Mouse (Mus musculus) stomach, embryonic 14.5 days (tissue): ENCODE results near the gene Rad51b. TPM values are rescaled to one million over a fixed set of nuclear protein-coding genes. Genes with fewer than 3 reads are reported as not detected.

Source experiments
- ATAC-seq: fragments of 200-750 bp; cut with Nextera tagmentation; 2 replicates; pipeline ENCODE4 v1.8.0; 2017; ENCODE audit warnings: low read depth, moderate TSS enrichment; ENCODE audit not compliant: insufficient number of reproducible peaks, insufficient read depth, low FRiP score
- H3K27ac ChIP-seq: fragments of 300-500 bp; sonication (generic); 2 replicates; pipeline ENCODE4 v1.5.1; 2014; ENCODE audit warnings: mild to moderate bottlenecking, low read length, moderate library complexity, mixed read lengths
- H3K27me3 ChIP-seq: fragments of 300-500 bp; sonication (generic); 2 replicates; pipeline ENCODE4 v1.6.1; 2014; ENCODE audit warnings: low read length, control low read depth, mixed read lengths; ENCODE audit not compliant: control insufficient read depth, insufficient read depth
- H3K36me3 ChIP-seq: fragments of 300-500 bp; sonication (generic); 2 replicates; pipeline ENCODE4 v1.6.1; 2014; ENCODE audit warnings: mild to moderate bottlenecking, control low read depth, low read length, moderate library complexity, mixed read lengths; ENCODE audit not compliant: control insufficient read depth, insufficient read depth
- H3K4me1 ChIP-seq: fragments of 300-500 bp; sonication (generic); 2 replicates; pipeline ENCODE4 v1.6.1; 2014; ENCODE audit warnings: low read length, control low read depth, mixed read lengths; ENCODE audit not compliant: control insufficient read depth, insufficient read depth
- H3K4me2 ChIP-seq: fragments of 300-500 bp; sonication (generic); replicated peaks from 2 replicates; pipeline ENCODE4 v1.6.1; 2014; ENCODE audit warnings: low read depth, low read length, control low read depth
- H3K4me3 ChIP-seq: fragments of 300-500 bp; sonication (generic); 2 replicates; pipeline ENCODE4 v1.5.1; 2014; ENCODE audit warnings: low read depth, low read length, control low read depth
- H3K9ac ChIP-seq: fragments of 300-500 bp; sonication (generic); replicated peaks from 2 replicates; pipeline ENCODE4 v1.6.1; 2014; ENCODE audit warnings: low read depth, mild to moderate bottlenecking, control low read depth, low read length, moderate library complexity, mixed read lengths
- H3K9me3 ChIP-seq: fragments of 300-500 bp; sonication (generic); 2 replicates; pipeline ENCODE4 v1.6.1; 2016; ENCODE audit warnings: low read depth, low read length, control low read depth; ENCODE audit not compliant: control insufficient read depth
- WGBS: fragments of 180-500 bp; shearing (Covaris S2); extraction: QIAGEN DNeasy Blood & Tissue Kit; methylation state at CpG from one replicate; pipeline ENCODE4 v1.1.7; 2014; 5-methylcytosine and 5-hydroxymethylcytosine counted together
- polyA plus RNA-seq: library from polyadenylated mRNA; unstranded; fragments of >200 nt; fragmentation: Nextera tagmentation; extraction: Ambion mirVana; gene quantifications from 2 replicates; pipeline ENCODE4 v1.2.1, GENCODE M21; 2014

The Rad51b gene
- polyA plus RNA-seq, 1 experiment from 2014 or later: 8.4 TPM

- H3K4me1 ChIP-seq: no peaks in the 10 kb centered on the region
- ATAC-seq: no peak
- no peaks in the 10 kb centered on the region for H3K27me3 ChIP-seq
- H3K4me3 ChIP-seq: no peak overlapping the region
- H3K9me3 ChIP-seq: 0 out of 2 replicates have a peak, but pooled peaks cover 3% of the 10 kb centered on the region
- 80% methylated on average over 4 of the region's 4 CpGs for WGBS
- no peaks in the 10 kb centered on the region for H3K36me3 ChIP-seq
- no peak overlapping the region for H3K27ac ChIP-seq
- no peak overlapping the region for H3K4me2 ChIP-seq
- H3K9ac ChIP-seq: no peak overlapping the region
Measured at GRCm38 (mm10) chr12:79492613-79493012, 195.5 kb downstream of the Rad51b start.

DNA sequence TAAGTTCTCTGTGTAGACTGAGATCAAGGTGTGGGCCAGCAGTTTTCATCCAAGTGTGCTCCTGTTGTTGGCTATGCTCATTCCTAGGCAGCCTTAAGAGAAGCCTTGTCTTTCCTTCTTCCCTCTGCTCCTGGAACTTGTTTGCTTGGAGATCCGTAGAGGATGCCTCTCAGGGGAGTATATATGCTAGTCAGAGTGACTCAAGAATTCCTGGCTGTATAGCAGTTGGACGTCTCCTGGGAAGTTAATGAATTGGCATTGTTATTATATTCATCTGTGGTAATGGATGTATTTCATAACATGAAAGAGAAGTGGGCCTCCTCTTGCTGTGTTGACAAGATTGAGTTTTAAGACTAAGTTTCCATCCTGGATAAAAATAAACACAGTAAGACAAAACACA lies 196.4 kb downstream of the Rad51b start:
- H3K27me3 ChIP-seq: no peaks in the 10 kb centered on the region
- no peak overlapping the region for H3K4me3 ChIP-seq
- ATAC-seq: no peak
- no peak overlapping the region for H3K9ac ChIP-seq
- no peaks in the 10 kb centered on the region for H3K36me3 ChIP-seq
- H3K4me1 ChIP-seq: no peaks in the 10 kb centered on the region
- WGBS: 48% methylated on average over 2 of the region's 2 CpGs
- H3K9me3 ChIP-seq: no peaks in the 10 kb centered on the region
- H3K4me2 ChIP-seq: no peak overlapping the region
- no peak overlapping the region for H3K27ac ChIP-seq

DNA sequence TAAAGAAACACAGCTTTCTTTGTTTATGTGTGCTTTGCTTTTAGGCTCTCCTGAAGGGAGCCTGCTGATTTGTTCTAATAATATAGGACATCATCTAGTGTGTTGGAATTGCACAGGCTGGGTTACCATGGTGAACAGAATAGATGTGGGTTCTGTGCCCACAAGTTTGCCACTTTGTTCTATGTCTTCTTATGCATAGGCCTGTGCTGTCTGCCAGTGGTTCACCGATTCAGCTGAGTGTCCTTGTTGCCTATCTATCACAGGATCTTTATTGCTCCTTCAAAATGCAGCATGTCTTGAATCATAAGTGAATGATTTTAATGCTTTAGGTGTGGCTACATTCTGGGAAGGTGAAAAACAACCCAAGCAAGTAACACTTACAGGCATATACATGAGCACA lies 201.2 kb downstream of the Rad51b start:
- H3K4me3 ChIP-seq: no peak overlapping the region
- no peaks in the 10 kb centered on the region for H3K27me3 ChIP-seq
- 86% methylated on average over 1 of the region's 1 CpGs for WGBS
- 0 out of 2 replicates have a peak, but pooled peaks cover 7% of the 10 kb centered on the region for H3K4me1 ChIP-seq
- H3K9me3 ChIP-seq: no peaks in the 10 kb centered on the region
- no peak overlapping the region for H3K4me2 ChIP-seq
- H3K27ac ChIP-seq: no peak overlapping the region
- H3K9ac ChIP-seq: no peak overlapping the region
- no peaks in the 10 kb centered on the region for H3K36me3 ChIP-seq
- no peak for ATAC-seq

- no peaks in the 10 kb centered on the region for H3K36me3 ChIP-seq
- no peak for ATAC-seq
- 80% methylated on average over 5 of the region's 5 CpGs for WGBS
- no peaks in the 10 kb centered on the region for H3K27me3 ChIP-seq
- no peaks in the 10 kb centered on the region for H3K9me3 ChIP-seq
- H3K4me3 ChIP-seq: no peak overlapping the region
- H3K27ac ChIP-seq: no peak overlapping the region
- H3K4me2 ChIP-seq: no peak overlapping the region
- peaks cover 14% of the 10 kb centered on the region; the same call in 1 of the 2 replicates for H3K4me1 ChIP-seq
- H3K9ac ChIP-seq: no peak overlapping the region
Measured at GRCm38 (mm10) chr12:79499809-79500208, 202.7 kb downstream of the Rad51b start.

DNA sequence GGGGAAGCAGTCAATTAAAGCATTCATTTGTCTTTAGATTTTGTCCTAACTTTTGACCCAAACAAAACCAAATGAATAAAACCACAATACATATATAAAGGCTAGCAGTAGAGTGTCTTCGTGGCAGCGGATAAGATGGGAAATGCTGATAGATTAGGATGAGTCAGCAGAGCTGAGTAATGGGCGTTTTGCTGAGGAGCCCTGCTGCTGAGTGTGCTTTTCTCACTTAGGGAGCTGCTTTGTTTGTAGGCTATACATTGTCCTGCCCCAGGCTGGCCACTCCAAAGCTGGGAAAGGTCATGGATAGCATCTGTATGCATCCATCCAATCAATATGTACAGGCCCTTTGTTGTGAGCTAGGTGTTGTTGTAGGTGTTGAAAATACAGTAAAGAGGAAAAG lies 204.8 kb downstream of the Rad51b start:
- no peaks in the 10 kb centered on the region for H3K27me3 ChIP-seq
- 45% methylated on average over 3 of the region's 3 CpGs for WGBS
- no peak overlapping the region for H3K4me3 ChIP-seq
- no peaks in the 10 kb centered on the region for H3K9me3 ChIP-seq
- H3K9ac ChIP-seq: no peak overlapping the region
- H3K4me2 ChIP-seq: no peak overlapping the region
- ATAC-seq: no peak
- H3K27ac ChIP-seq: peak overlapping the region; percentile 73; the same call in 1 of the 2 replicates
- peaks cover 22% of the 10 kb centered on the region for H3K4me1 ChIP-seq
- H3K36me3 ChIP-seq: no peaks in the 10 kb centered on the region

DNA sequence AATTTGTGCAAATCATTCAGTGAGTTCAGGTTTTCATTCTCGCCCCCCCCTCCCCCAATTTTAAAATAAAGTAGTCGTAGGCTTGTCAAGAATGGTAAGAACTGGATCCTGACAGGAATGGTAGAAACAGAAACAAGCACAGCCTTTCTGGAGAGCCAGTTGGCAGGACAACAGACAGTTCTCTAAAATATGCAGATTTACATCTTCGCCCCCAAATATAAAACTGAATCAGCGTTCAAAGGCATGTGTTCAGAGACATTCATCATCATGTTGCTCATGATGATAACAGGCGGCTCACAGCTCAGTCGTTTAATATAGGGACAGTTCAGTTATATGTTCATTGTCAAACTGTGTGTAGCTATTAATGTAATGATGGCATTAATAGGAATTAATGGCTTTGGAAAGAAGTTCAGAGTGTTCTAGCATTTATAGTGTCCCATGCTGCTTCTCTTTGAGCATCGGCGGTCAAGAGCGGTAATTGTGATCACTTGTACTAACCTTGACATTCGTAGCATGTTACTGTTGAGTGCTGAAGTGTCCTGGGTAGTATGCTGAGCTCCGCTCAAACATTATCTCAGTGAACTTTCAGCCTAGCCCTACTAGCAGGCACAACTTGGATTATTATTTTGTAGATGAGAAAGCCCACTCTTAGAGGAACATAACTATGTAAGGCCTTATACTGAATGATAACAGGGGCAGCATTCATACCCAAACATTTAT lies 205.9 kb downstream of the Rad51b start:
- no peaks in the 10 kb centered on the region for H3K27me3 ChIP-seq
- no peak for ATAC-seq
- no peaks in the 10 kb centered on the region for H3K9me3 ChIP-seq
- no peak overlapping the region for H3K4me3 ChIP-seq
- H3K36me3 ChIP-seq: no peaks in the 10 kb centered on the region
- H3K27ac ChIP-seq: peak overlapping the region; percentile 73; the same call in 1 of the 2 replicates
- H3K4me1 ChIP-seq: peaks cover 34% of the 10 kb centered on the region
- 52% methylated on average over 11 of the region's 11 CpGs for WGBS
- H3K4me2 ChIP-seq: no peak overlapping the region
- no peak overlapping the region for H3K9ac ChIP-seq

DNA sequence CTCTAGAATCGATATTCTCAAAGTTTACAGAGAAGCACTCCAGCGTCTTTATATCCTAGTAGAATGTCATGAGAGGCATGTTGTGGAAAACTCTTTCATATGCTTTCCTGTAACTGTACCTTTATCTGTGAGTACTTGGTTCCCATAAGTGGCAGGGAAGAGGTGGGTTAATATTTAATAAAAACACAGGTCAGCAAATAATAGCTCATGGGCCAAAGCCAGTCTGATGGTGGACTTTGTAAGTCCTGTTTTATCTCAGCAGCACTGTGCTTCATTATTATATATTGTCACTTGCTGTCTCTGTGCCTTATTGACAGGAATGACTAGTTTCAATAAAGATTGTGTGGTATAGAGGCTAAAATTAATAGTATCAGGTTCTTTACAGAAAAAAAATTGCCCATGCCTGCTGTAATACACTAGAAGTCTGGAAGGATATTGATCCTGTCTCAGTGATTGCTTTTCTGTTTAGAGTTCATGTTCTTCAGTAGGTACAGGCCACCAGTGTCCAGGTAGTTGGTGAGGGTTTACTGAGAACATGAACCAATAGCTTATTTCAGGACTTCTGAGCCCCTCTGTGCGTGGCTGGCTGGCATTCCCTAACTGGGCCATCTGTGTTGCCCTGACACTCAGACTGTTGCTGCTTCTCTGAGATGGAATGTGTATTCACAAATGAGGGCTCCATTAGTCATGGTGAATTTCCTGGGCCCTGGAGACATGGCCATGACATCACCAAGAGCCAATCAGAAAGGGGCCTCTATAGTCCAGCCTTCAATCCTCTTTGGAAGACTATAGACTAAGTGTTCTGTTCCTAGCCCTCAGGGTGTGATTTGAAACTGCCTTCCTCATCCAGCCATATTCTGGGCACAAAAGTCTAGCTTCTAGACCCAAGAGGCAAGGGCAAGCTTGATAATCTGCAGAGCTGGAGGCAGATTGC lies 206.8 kb downstream of the Rad51b start:
- WGBS: 66% methylated on average over 3 of the region's 3 CpGs
- ATAC-seq: 0 out of 2 replicates have a peak, but pooled peaks have one; percentile 25
- Histone ChIP-seq H3K4me1 (peaks cover 35% of the 10 kb centered on the region), H3K27ac (peak overlapping the region; percentile 73; the same call in 1 of the 2 replicates), H3K36me3 (no peaks in the 10 kb centered on the region), H3K27me3 (no peaks in the 10 kb centered on the region), H3K9me3 (no peaks in the 10 kb centered on the region), H3K4me2 (no peak overlapping the region), H3K4me3 (no peak overlapping the region), H3K9ac (no peak overlapping the region)

DNA sequence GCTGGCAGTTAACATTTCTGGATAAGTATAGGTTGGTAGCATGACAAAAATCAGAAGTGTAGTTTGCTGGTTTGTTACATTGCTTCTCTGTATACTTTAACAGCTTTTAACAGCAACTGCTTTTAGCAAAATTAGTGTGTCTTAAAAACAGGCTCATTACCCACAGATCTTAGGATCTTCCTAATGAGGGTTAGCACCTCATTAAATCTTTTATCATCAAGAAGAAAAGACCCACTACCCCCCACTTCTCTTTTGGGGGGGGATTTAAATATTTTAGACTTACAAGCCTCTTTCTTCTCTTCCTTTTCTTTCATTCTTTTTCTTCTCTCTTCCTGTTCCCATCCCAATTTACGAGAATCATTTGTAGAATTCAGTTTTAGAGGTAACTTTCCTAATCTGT lies 207.6 kb downstream of the Rad51b start:
- peak overlapping the region; percentile 73; the same call in 1 of the 2 replicates for H3K27ac ChIP-seq
- no peak overlapping the region for H3K4me2 ChIP-seq
- no peak for ATAC-seq
- no peak overlapping the region for H3K9ac ChIP-seq
- peaks cover 35% of the 10 kb centered on the region for H3K4me1 ChIP-seq
- no peaks in the 10 kb centered on the region for H3K27me3 ChIP-seq
- H3K36me3 ChIP-seq: no peaks in the 10 kb centered on the region
- 87% methylated on average over 1 of the region's 1 CpGs for WGBS
- H3K4me3 ChIP-seq: no peak overlapping the region
- H3K9me3 ChIP-seq: no peaks in the 10 kb centered on the region
